Mouse (Mus musculus): ENCODE data around the gene Map3k9.

The Map3k9 gene

GRCm38 (mm10) chr12:81781105-81781909, at the start of gene Map3k9:
Map3k9 (minus strand) TSS chr12:81781175.
- DNase-seq (ENCODE audit: low spot score) = peak; percentile 87

DNA sequence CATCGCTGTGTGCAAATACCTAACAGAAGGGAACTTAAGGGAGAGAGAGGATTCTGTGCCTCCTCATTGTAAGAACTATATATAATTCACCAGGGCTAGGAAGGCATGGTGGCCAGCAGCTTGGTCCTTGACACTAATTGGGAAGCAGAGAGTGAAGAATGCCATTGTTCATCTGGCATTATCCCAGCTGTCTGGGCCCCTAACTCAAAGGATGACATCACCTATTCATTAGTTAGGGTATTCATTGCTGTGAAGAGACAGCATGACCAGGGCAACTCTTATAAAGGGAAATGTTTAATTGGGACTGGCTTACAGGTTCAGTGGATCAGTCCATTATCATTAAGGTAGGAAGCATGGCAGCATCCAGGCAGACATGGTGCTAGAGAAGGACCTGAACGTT, 47.4 kb upstream of the Map3k9 start:
- no peak for DNase-seq (ENCODE audit: low spot score)

GRCm38 (mm10) chr12:81822778-81823480, 42.0 kb upstream of the Map3k9 start:
- DNase-seq (ENCODE audit: low spot score) = no peak

GRCm38 (mm10) chr12:81822176-81822575, 41.2 kb upstream of the Map3k9 start:
- no peak for DNase-seq (ENCODE audit: low spot score)

DNA sequence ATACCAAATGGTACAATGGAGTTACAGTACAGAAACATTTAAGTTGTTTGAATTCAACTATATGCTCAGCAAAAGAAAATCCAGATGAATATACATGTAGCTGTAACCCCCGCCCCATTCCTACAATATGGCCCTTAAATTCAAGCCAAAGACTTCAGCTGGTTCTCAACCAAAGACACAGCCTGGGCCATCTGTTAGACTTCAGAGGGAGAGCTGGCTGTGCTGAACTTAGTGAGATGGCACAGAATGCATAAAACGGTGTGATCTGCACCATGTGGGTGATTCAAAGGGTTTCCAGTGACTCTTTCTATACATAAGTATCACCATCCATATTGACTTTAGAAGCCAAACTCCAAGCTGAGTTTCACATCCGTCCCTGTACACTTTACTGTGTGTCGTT, 39.7 kb upstream of the Map3k9 start:
- DNase-seq (ENCODE audit: low spot score) = no peak

DNA sequence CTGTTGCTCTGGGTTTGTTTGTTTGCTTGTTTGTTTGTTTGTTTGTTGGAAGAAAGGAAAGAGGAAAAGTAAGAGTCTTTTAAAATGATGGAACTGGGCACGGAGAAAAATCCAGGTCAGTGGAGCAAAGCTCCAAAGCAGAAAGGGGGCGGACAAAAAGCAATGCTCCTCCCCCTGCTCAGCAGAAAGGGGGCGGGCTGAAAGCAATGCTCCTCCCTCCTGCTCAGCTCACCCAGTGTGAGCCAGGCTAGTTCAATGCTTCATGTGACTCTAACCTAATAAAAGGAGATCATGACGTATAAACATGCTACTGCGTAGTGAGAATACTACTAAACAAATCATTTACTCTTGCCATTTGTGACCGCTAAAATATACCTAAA, 36.1 kb upstream of the Map3k9 start:
- DNase-seq (ENCODE audit: low spot score) = no peak

GRCm38 (mm10) chr12:81816330-81817125, 35.6 kb upstream of the Map3k9 start:
- no peak for DNase-seq (ENCODE audit: low spot score)

GRCm38 (mm10) chr12:81814742-81815141, 33.8 kb upstream of the Map3k9 start:
- no peak for DNase-seq (ENCODE audit: low spot score)

- peak; percentile 1 for DNase-seq (ENCODE audit: low spot score)
These were observed 29.4 kb upstream of the Map3k9 start for GRCm38 (mm10) chr12:81810417-81810816.

DNA sequence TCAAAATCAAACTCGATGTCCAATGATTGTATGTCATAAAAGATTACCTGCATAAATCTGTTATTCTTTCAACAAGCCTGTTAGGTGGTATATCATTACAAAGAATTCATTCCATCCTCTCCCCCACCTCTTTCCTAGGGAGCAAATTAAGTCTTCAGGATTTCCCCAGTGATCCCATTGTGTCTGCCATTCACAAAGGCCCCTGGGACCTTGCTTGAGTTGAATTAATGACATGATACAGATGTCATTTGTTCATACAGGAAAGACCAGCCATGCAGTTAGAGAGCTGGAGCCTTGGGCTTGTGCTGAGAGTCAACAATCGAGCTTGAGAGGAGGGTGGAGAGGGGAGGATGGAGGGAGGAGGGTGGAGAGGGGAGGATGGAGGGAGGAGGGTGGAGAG, 27.6 kb upstream of the Map3k9 start:
- no peak for DNase-seq (ENCODE audit: low spot score)

DNA sequence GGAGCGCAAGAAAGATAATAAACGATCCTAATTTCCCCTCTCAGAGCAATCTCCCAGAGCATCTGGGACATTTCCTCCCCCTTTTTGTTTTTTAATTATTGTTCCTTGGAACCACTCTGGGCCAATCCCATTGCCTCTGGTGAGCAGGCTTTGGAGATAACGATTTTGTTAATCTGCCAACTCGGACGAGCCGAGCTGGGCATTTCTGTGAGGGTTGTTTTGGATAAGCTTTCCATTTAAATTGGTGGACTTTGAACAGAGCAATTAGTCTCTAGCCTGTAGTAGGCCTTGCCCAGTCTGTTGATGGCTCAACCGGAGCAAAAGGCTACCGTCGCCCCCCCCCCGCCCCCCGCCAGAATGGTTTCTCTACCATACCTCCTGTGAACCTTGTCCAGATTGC, 27.0 kb upstream of the Map3k9 start:
- no peak for DNase-seq (ENCODE audit: low spot score)

- DNase-seq (ENCODE audit: low spot score) = no peak
These were observed 26.5 kb upstream of the Map3k9 start for GRCm38 (mm10) chr12:81807529-81807837.

- peak; percentile 50 for DNase-seq (ENCODE audit: low spot score)
These were observed 26.0 kb upstream of the Map3k9 start for GRCm38 (mm10) chr12:81806759-81807528.

DNA sequence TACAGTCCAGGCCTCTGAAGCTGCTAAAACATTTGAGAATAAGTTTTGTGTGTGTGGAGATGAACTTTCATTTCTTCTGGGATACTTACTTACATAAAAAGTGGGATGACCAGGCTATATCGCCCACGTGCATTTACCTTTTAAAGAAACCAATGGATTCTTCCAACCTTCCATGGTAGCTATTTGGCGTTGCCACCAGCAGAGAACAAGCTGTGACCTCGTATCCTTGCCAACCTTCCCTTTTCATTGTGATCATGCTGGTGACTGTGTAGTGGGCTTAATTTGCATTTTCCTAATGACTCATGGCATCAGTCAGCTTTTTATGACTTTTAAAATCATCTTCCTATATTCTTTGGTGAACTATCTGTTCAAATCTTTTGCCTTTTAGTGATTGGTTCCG, 25.1 kb upstream of the Map3k9 start:
- DNase-seq (ENCODE audit: low spot score) = no peak

DNA sequence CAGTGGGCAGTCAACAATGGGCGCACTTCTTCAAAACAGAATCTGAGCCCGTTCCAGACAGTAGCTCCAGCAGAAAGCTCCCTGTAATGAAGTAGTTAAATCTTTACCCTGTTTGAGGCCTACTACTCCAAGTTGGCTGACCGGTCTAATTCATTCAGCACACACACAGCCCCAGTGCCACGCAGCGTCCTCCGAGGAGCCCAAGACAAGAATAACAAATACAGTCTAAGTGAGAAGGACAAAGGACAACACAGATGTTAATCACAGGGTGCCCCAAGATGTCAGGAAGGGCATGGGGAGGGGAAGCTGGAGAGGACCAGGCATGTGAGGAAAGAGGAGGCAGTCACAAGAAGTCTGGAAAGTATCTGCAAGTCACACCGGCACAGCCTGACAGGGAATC, 22.8 kb upstream of the Map3k9 start:
- no peak for DNase-seq (ENCODE audit: low spot score)

GRCm38 (mm10) chr12:81803016-81803415, 22.0 kb upstream of the Map3k9 start:
- DNase-seq (ENCODE audit: low spot score) = no peak

GRCm38 (mm10) chr12:81801134-81801533, 20.2 kb upstream of the Map3k9 start:
- DNase-seq (ENCODE audit: low spot score) = no peak

- DNase-seq (ENCODE audit: low spot score) = peak; percentile 71
These were observed 15.6 kb upstream of the Map3k9 start for GRCm38 (mm10) chr12:81796541-81796940.

DNA sequence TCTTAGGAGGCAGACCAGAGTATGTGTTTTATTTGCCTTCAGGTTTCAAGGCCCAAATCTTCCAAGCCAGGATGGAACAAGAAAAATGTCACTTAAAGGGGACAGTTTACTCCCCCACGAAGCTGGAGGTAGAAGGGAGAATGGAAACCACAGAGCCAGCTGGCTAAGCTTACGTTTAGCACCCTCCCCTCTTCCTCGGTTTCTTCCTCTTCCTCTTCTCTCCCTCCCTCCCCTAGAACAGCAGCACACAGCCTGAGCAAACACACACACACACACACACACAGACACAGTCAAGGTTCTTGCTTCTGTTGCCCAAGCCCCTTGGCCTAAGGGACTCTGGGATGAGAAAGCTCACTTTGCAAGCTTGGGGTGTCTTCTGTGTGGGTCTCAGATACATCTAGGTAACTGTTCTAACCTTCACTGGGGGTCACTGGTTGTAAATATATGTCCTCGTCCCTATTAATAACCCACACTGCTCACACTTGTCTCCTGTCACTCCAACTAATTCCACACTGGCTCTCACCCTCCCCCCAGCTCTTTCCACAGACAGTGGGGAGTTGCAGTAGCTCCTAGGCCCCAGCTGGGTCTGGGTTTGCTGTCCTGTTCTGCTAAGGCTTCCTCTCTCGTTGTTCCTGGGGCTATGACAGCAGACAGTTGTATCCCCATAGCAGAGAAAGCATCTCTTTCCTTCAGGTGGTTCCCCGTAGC, 11.7 kb upstream of the Map3k9 start:
- DNase-seq (ENCODE audit: low spot score) = no peak

DNA sequence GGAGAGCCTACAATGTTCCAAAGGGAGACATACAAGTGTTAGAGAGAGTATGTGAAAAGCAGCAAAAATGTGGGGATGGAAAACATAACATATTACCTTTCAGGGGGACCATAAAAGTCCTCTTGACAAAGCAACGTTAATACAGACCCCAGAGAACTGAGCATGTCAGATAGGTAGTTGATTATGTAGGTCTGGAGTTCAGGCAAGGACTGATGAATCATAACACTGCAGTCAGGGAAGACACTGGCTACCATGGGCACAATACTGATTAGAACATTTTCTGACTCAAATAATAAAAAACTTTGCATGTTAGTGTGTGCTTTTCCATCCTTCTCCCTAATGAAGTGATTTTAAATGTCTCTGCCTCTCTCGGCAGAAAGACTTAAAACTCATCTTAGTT, 8.5 kb upstream of the Map3k9 start:
- no peak for DNase-seq (ENCODE audit: low spot score)

- peak; percentile 85 for DNase-seq (ENCODE audit: low spot score)
These were observed 7.7 kb upstream of the Map3k9 start for GRCm38 (mm10) chr12:81788672-81789084.

- DNase-seq (ENCODE audit: low spot score) = no peak
These were observed 6.3 kb upstream of the Map3k9 start for GRCm38 (mm10) chr12:81787262-81787661.
